Mouse (Mus musculus) liver, postnatal 0 days (tissue): ENCODE data around the gene Ccser1. TPM values are rescaled to one million over a fixed set of nuclear protein-coding genes. Genes with fewer than 3 reads are reported as not detected.

Experiments used
- ATAC-seq: fragments of 200-750 bp; cut with Nextera tagmentation; 2 replicates; pipeline ENCODE4 v1.8.0; 2017; ENCODE audit warnings: mild to moderate bottlenecking, moderate library complexity
- DNase-seq: peaks from one replicate; pipeline ENCODE4 v3.0.0-alpha.2; 2016
- H3K27ac ChIP-seq: fragments of 300-500 bp; sonication (generic); 2 replicates; pipeline ENCODE4 v1.5.1; 2014; ENCODE audit warnings: antibody characterized with exemption, moderate library complexity, mild to moderate bottlenecking, low read depth
- H3K27me3 ChIP-seq: fragments of 300-500 bp; sonication (generic); 2 replicates; pipeline ENCODE4 v1.6.1; 2014; ENCODE audit warnings: low read length, control low read depth, mixed read lengths; ENCODE audit not compliant: insufficient read depth
- H3K36me3 ChIP-seq: fragments of 300-500 bp; sonication (generic); replicated peaks from 2 replicates; pipeline ENCODE4 v1.6.1; 2014; ENCODE audit warnings: mild to moderate bottlenecking, control low read depth, low read length, moderate library complexity, mixed read lengths; ENCODE audit not compliant: insufficient read depth
- H3K4me1 ChIP-seq: fragments of 300-500 bp; sonication (generic); 2 replicates; pipeline ENCODE4 v1.6.1; 2014; ENCODE audit warnings: antibody characterized with exemption, mild to moderate bottlenecking, control low read depth; ENCODE audit not compliant: insufficient read depth
- H3K4me2 ChIP-seq: fragments of 300-500 bp; sonication (generic); 2 replicates; pipeline ENCODE4 v1.6.1; 2014; ENCODE audit warnings: low read depth, mild to moderate bottlenecking, low read length, moderate library complexity, mixed read lengths
- H3K4me3 ChIP-seq: fragments of 300-500 bp; sonication (generic); 2 replicates; pipeline ENCODE4 v1.5.1; 2014; ENCODE audit warnings: low read depth, low read length
- H3K9ac ChIP-seq: fragments of 300-500 bp; sonication (generic); replicated peaks from 2 replicates; pipeline ENCODE4 v1.6.1; 2014; ENCODE audit warnings: mild to moderate bottlenecking, moderate library complexity
- H3K9me3 ChIP-seq: fragments of 300-500 bp; sonication (generic); 2 replicates; pipeline ENCODE4 v1.6.1; 2016; ENCODE audit warnings: mild to moderate bottlenecking, control low read depth, low read length, mixed read lengths
- CTCF ChIP-seq: sonication (generic); IDR thresholded peaks from 2 replicates; pipeline ENCODE4 v1.5.1; 2016; ENCODE audit warnings: antibody characterized with exemption, low read depth
- EP300 ChIP-seq: IDR thresholded peaks from 2 replicates; pipeline ENCODE4 v1.6.1; 2016; ENCODE audit warnings: antibody characterized with exemption, low read depth, mild to moderate bottlenecking
- WGBS: fragments of 180-500 bp; shearing (Covaris S2); extraction: QIAGEN DNeasy Blood & Tissue Kit; methylation state at CpG from one replicate; pipeline ENCODE4 v1.1.7; 2014; ENCODE audit not compliant: insufficient replicate concordance; 5-methylcytosine and 5-hydroxymethylcytosine counted together
- polyA plus RNA-seq: library from polyadenylated mRNA; unstranded; fragments of >200 nt; fragmentation: Nextera tagmentation; extraction: Ambion mirVana; gene quantifications from 2 replicates; pipeline ENCODE4 v1.2.1, GENCODE M21; 2015

Ccser1 gene
- polyA plus RNA-seq, 1 experiment from 2014 or later = 0.18 TPM

- H3K4me1 ChIP-seq = no peaks in the 10 kb centered on the region
- no peak for TF ChIP-seq EP300
- TF ChIP-seq CTCF = no peak
- DNase-seq = no peak
- H3K9me3 ChIP-seq = no peaks in the 10 kb centered on the region
- H3K9ac ChIP-seq = no peak overlapping the region
- no peak for ATAC-seq
- no peaks in the 10 kb centered on the region for H3K36me3 ChIP-seq
- no peak overlapping the region for H3K4me3 ChIP-seq
- no peak overlapping the region for H3K4me2 ChIP-seq
- no peak overlapping the region for H3K27ac ChIP-seq
- 17% methylated on average over 1 of the region's 1 CpGs for WGBS
- no peaks in the 10 kb centered on the region for H3K27me3 ChIP-seq
Measured at GRCm38 (mm10) chr6:61902715-61903114, 722.6 kb downstream of the Ccser1 start.

GRCm38 (mm10) chr6:61912896-61913295, 732.8 kb downstream of the Ccser1 start:
- ATAC-seq = no peak
- no peak for DNase-seq
- Histone ChIP-seq H3K4me3 (no peak overlapping the region), H3K4me2 (no peak overlapping the region), H3K27me3 (no peaks in the 10 kb centered on the region), H3K9ac (no peak overlapping the region), H3K27ac (no peak overlapping the region), H3K4me1 (no peaks in the 10 kb centered on the region), H3K36me3 (no peaks in the 10 kb centered on the region), H3K9me3 (no peaks in the 10 kb centered on the region)
- WGBS = 75% methylated on average over 3 of the region's 3 CpGs
- TF ChIP-seq EP300 (no peak), CTCF (no peak)

DNA sequence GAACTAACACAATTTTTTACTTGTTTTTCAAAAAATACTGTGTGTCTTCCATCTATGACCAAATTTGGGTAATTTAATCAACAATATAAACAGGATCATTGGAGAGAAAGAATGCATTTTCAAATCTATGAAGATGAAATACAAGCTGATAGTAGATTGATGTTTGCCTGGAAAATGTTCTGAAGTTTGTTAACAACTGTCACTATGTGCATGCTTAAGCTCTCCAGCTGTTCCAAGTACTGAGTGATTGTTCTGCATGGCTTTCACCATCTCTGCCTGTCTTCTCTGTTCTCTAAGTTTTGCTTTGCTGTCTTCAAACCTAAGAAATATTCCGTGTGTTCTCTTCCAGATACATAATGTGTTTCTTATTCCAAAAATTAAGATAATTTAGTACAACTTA, 751.5 kb downstream of the Ccser1 start:
- Histone ChIP-seq H3K9me3 (no peaks in the 10 kb centered on the region), H3K4me1 (no peaks in the 10 kb centered on the region), H3K4me2 (no peak overlapping the region), H3K36me3 (no peaks in the 10 kb centered on the region), H3K27ac (no peak overlapping the region), H3K4me3 (no peak overlapping the region), H3K9ac (no peak overlapping the region), H3K27me3 (no peaks in the 10 kb centered on the region)
- TF ChIP-seq EP300 = no peak
- DNase-seq (no peak), ATAC-seq (no peak)
- WGBS = 65% methylated on average over 1 of the region's 1 CpGs

GRCm38 (mm10) chr6:61936656-61937055, 756.5 kb downstream of the Ccser1 start:
- ATAC-seq = no peak
- no peak overlapping the region for H3K4me3 ChIP-seq
- TF ChIP-seq CTCF = no peak
- no peak for TF ChIP-seq EP300
- no peak overlapping the region for H3K4me2 ChIP-seq
- H3K36me3 ChIP-seq = no peaks in the 10 kb centered on the region
- H3K4me1 ChIP-seq = no peaks in the 10 kb centered on the region
- H3K9ac ChIP-seq = no peak overlapping the region
- no peak for DNase-seq
- H3K27ac ChIP-seq = no peak overlapping the region
- WGBS = 65% methylated on average over 1 of the region's 1 CpGs
- no peaks in the 10 kb centered on the region for H3K27me3 ChIP-seq
- no peaks in the 10 kb centered on the region for H3K9me3 ChIP-seq

DNA sequence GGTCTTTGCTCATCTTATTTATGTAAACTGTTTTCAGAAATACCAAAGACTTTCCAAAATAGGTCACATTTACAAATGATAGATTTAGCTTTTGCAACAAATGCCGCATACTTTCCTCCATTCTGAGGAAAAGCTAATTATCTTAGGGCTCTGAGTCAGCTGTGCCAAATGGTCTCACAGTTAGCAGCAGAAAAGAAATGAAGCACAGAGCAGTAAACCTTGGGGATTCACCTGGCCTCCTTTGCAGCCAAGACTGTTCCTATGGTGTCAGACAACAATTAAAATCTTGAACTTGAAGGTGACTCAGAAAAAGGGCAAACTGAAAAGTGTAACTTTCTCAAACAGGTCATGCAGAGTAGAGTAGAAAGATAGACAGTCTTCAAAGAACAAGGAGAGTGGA, 759.1 kb downstream of the Ccser1 start:
- H3K4me3 ChIP-seq = no peak overlapping the region
- no peaks in the 10 kb centered on the region for H3K36me3 ChIP-seq
- ATAC-seq (no peak), DNase-seq (no peak)
- WGBS = 68% methylated on average over 1 of the region's 1 CpGs
- no peak overlapping the region for H3K4me2 ChIP-seq
- no peak overlapping the region for H3K27ac ChIP-seq
- H3K27me3 ChIP-seq = no peaks in the 10 kb centered on the region
- no peaks in the 10 kb centered on the region for H3K9me3 ChIP-seq
- no peak overlapping the region for H3K9ac ChIP-seq
- TF ChIP-seq CTCF (no peak), EP300 (no peak)
- H3K4me1 ChIP-seq = no peaks in the 10 kb centered on the region

- Histone ChIP-seq H3K27ac (no peak overlapping the region), H3K4me1 (no peaks in the 10 kb centered on the region), H3K27me3 (no peaks in the 10 kb centered on the region), H3K4me3 (no peak overlapping the region), H3K9me3 (no peaks in the 10 kb centered on the region), H3K4me2 (no peak overlapping the region), H3K9ac (no peak overlapping the region), H3K36me3 (no peaks in the 10 kb centered on the region)
- DNase-seq = no peak
- 76% methylated on average over 2 of the region's 2 CpGs for WGBS
- TF ChIP-seq CTCF (no peak), EP300 (no peak)
- ATAC-seq = no peak
Measured at GRCm38 (mm10) chr6:61953703-61954102, 773.6 kb downstream of the Ccser1 start.

GRCm38 (mm10) chr6:61976878-61977277, 796.8 kb downstream of the Ccser1 start:
- DNase-seq (no peak), ATAC-seq (no peak)
- no peak overlapping the region for H3K9ac ChIP-seq
- no peaks in the 10 kb centered on the region for H3K4me1 ChIP-seq
- 74% methylated on average over 2 of the region's 2 CpGs for WGBS
- no peak overlapping the region for H3K4me3 ChIP-seq
- no peaks in the 10 kb centered on the region for H3K27me3 ChIP-seq
- no peaks in the 10 kb centered on the region for H3K36me3 ChIP-seq
- no peaks in the 10 kb centered on the region for H3K9me3 ChIP-seq
- no peak overlapping the region for H3K4me2 ChIP-seq
- H3K27ac ChIP-seq = no peak overlapping the region
- TF ChIP-seq EP300 (no peak), CTCF (no peak)
